Mouse (Mus musculus): Measurements from ENCODE around the gene Ppard. TPM values are rescaled to one million over a fixed set of nuclear protein-coding genes. Genes with fewer than 3 reads are reported as not detected.

Ppard gene
- polyA plus RNA-seq, 1 experiment from 2014 or later, result 3.6 TPM

DNA sequence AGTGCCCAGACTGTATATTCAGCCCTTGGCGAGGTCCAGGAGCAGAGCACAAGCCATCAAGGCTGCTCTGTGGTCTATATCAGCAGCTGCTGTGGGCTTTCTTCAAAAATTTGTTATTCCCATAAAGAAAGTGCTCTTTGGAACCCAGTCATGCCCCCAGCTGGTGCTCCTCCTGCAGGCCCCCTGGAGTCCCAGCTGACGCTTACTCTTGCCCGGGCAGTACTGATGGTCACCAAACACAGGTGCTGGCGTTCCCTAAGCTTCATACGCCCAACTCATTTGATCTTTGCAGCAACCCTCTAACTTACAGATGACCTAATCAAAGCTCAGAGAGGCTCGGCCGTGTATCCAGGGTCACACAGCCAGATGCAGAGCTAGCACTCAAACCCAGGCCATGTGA, 105.0 kb downstream of the Ppard start:
- H3K36me3 ChIP-seq, result peaks cover 73% of the 10 kb centered on the region
- no peak for ATAC-seq (ENCODE audit: insufficient number of reproducible peaks, low FRiP score, low TSS enrichment, low read depth)
- no peak overlapping the region for H3K9ac ChIP-seq
- no peaks in the 10 kb centered on the region for H3K9me3 ChIP-seq
- H3K4me3 ChIP-seq, result no peak overlapping the region
- H3K27me3 ChIP-seq, result no peaks in the 10 kb centered on the region
- 88% methylated on average over 7 of the region's 7 CpGs for WGBS
- H3K27ac ChIP-seq, result no peak overlapping the region
- H3K4me2 ChIP-seq, result no peak overlapping the region
- H3K4me1 ChIP-seq, result peaks cover 54% of the 10 kb centered on the region

DNA sequence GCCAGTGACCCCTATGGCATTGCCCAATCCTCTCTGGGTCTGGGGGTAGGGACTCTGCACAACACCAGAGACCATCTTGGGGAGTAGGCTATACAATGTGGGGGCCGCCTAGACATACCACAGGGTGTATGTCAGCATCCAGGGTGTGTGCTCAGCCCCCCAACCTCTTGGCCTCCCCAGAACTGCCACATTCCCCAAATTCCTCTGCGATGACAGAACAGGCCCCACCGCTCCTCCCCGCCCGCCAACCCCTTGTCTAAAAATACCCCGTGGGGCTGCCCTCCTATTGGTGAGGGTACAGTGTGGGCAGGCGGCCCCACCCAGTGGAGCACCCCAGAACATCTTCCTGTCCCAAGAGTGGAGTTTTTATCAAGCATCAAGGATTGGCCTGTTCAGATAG, 108.1 kb downstream of the Ppard start:
- Histone ChIP-seq H3K4me3 (peak overlapping the region; percentile 27; the same call in 1 of the 2 replicates), H3K4me2 (peak overlapping the region; percentile 51), H3K27me3 (no peaks in the 10 kb centered on the region), H3K36me3 (peaks cover 46% of the 10 kb centered on the region), H3K9ac (0 out of 2 replicates have a peak overlapping the region, but pooled peaks have one; percentile 15), H3K4me1 (peaks cover 65% of the 10 kb centered on the region), H3K9me3 (no peaks in the 10 kb centered on the region), H3K27ac (peak overlapping the region; percentile 81)
- WGBS, result 47% methylated on average over 7 of the region's 7 CpGs
- ATAC-seq (ENCODE audit: insufficient number of reproducible peaks, low FRiP score, low TSS enrichment, low read depth), result no peak

DNA sequence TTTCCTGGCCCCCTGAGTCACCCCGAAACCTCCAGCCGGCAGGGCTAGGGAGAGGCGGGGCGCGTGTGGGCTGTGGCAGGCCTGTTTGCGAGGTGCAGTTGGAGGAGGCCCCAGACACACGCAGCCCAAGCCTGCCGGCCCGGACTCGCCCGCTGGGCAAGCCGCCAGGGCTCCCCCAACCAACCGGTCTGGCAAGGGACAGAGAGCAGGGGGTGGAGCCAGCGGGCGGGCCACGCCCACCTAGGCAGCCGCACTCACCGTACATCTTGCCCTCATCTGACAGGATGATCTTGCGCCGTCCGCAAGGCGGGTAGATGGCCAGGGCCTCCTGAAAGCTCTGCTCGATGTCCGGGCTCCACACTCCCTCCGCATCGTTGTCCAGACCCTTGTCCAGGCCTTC, 108.6 kb downstream of the Ppard start:
- Histone ChIP-seq H3K36me3 (peaks cover 41% of the 10 kb centered on the region), H3K27ac (peak overlapping the region; percentile 81), H3K4me2 (peak overlapping the region; percentile 51), H3K27me3 (no peaks in the 10 kb centered on the region), H3K4me3 (peak overlapping the region; percentile 27), H3K9ac (0 out of 2 replicates have a peak overlapping the region, but pooled peaks have one; percentile 15), H3K9me3 (no peaks in the 10 kb centered on the region), H3K4me1 (peaks cover 70% of the 10 kb centered on the region)
- 5% methylated on average over 26 of the region's 26 CpGs for WGBS
- ATAC-seq (ENCODE audit: insufficient number of reproducible peaks, low FRiP score, low TSS enrichment, low read depth), result peak; percentile 73

DNA sequence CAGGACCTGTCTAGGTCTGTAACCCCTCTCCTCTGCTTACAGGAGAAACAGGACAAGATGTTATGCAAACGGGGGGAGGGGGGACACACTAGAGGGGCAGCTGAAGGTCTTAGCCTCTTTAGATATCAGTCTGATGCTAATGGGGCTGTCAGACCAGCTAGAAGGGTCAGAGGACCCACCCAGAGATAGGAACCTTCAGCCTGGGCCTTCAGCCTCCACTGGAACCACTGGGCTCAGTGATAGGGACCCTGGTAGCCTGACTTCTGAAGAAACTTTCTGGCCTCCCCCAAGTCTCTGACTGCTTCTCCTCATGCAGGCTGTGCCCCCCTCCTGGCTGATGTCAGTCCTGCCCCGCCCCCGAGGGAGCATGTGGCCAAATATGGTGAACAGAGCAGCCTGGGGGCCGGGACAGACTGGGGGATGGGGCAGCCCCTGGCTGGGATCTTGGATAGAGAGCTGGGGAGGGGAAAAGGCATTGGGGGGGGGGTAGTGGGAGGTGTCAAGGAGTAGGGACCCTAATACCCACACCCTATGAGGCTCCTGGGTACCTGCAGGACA, 111.6 kb downstream of the Ppard start:
- Histone ChIP-seq H3K4me3 (no peak overlapping the region), H3K36me3 (peaks cover 14% of the 10 kb centered on the region), H3K27me3 (no peaks in the 10 kb centered on the region), H3K9ac (no peak overlapping the region), H3K9me3 (no peaks in the 10 kb centered on the region), H3K4me1 (peaks cover 92% of the 10 kb centered on the region), H3K27ac (peak overlapping the region; percentile 81), H3K4me2 (no peak overlapping the region; the same call in 1 of the 2 replicates)
- no peak for ATAC-seq (ENCODE audit: insufficient number of reproducible peaks, low FRiP score, low TSS enrichment, low read depth)
- 18% methylated on average over 4 of the region's 4 CpGs for WGBS

DNA sequence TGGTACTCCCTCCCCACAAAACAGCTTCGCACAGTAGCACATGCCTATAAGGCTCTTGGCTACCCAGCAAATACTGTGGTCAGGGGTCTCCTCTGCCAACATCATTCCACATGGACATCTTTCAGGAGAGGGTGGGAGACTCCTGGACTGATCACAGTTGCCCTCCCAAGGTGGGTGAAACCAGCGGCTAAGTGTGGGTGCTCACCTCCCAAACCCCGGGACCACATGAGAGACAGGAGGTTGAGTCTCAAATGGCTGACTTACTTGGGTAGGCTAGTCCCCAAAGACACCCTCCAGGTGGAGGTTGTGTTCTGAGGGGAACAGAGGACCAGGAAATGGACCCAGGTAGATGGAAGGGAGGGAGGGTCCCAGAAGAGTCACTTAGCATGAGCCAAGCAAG, 112.2 kb downstream of the Ppard start:
- no peak for ATAC-seq (ENCODE audit: insufficient number of reproducible peaks, low FRiP score, low TSS enrichment, low read depth)
- WGBS, result 50% methylated on average over 3 of the region's 3 CpGs
- H3K4me3 ChIP-seq, result no peak overlapping the region
- no peak overlapping the region for H3K9ac ChIP-seq
- peak overlapping the region; percentile 81 for H3K27ac ChIP-seq
- H3K9me3 ChIP-seq, result no peaks in the 10 kb centered on the region
- peaks cover 8% of the 10 kb centered on the region for H3K36me3 ChIP-seq
- peak overlapping the region; percentile 43 for H3K4me2 ChIP-seq
- H3K4me1 ChIP-seq, result peaks cover 94% of the 10 kb centered on the region
- H3K27me3 ChIP-seq, result no peaks in the 10 kb centered on the region

DNA sequence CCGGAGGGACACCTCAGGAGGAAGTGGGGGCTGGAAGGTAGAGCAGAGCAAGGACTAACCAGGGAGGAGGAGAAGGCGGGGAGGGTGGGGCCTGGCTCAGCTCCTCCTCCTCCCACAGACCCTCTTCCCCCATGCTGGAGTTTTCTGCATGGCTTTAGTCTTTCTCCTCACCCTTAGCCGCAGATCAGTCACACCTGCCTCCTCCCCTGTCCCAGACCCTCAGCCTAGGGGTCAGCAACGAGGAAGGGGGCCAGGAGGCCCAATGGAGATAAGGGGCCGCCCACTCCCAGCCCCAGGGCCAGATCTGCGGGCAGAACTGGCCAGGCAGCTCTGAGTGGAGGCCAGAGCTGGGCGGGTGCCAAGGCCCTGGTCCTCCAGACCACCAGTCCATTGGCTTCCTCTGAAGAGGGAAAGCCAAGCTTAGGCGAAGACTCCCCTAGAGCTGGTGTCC, 112.8 kb downstream of the Ppard start:
- Histone ChIP-seq H3K27ac (peak overlapping the region; percentile 81), H3K36me3 (peaks cover 2% of the 10 kb centered on the region; the same call in 1 of the 2 replicates), H3K27me3 (no peaks in the 10 kb centered on the region), H3K4me3 (peak overlapping the region; percentile 12), H3K4me1 (peaks cover 90% of the 10 kb centered on the region), H3K9ac (no peak overlapping the region), H3K4me2 (peak overlapping the region; percentile 43), H3K9me3 (no peaks in the 10 kb centered on the region)
- ATAC-seq (ENCODE audit: insufficient number of reproducible peaks, low FRiP score, low TSS enrichment, low read depth), result no peak
- WGBS, result 12% methylated on average over 8 of the region's 8 CpGs

DNA sequence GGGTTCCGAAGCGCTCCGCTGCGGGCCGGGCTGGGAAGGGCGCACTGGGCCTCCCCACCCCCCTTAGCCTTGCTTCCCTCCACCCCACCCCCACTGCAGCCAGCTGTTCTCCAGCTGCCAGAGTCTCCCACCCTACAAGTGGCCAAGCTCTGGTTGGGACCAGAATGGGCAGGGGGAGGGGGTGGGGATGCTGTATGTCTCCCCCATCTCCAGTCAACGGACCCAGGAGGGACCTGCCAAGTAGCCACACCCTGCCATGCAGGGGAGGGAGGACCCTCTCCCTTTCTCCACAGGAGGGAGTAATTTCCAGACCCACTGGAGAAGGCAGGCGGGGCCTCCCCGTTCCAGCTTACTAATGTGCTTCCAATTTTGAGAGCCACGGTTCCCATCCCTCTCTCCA, 113.4 kb downstream of the Ppard start:
- Histone ChIP-seq H3K9me3 (no peaks in the 10 kb centered on the region), H3K4me3 (peak overlapping the region; percentile 12), H3K4me2 (peak overlapping the region; percentile 43), H3K27ac (peak overlapping the region; percentile 81), H3K27me3 (no peaks in the 10 kb centered on the region), H3K4me1 (peaks cover 84% of the 10 kb centered on the region), H3K9ac (0 out of 2 replicates have a peak overlapping the region, but pooled peaks have one; percentile 8), H3K36me3 (no peaks in the 10 kb centered on the region)
- under 1% methylated on average over 10 of the region's 10 CpGs for WGBS
- peak; percentile 9; the same call in 1 of the 2 replicates for ATAC-seq (ENCODE audit: insufficient number of reproducible peaks, low FRiP score, low TSS enrichment, low read depth)

DNA sequence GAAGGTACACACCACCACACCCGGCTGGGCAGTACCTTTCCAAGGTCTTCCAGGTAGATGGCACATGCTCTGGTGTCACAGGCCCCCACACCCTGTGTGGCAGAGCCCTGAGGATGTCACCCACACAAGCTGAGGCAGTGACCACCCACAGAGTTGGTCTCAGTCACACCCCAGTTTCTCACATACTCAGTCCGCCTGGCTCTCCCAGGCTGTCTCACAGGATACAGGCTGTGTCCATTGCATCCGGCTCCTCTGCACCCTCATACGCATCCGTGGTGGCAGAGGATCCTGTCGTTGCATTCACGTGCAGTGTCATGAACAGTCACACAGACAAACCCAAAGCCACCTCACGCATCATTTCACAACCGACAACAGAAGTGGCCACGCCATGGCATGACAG, 114.8 kb downstream of the Ppard start:
- ATAC-seq (ENCODE audit: insufficient number of reproducible peaks, low FRiP score, low TSS enrichment, low read depth), result no peak
- Histone ChIP-seq H3K4me2 (peak overlapping the region; percentile 67; the same call in 1 of the 2 replicates), H3K27ac (peak overlapping the region; percentile 60), H3K4me3 (no peak overlapping the region), H3K9me3 (no peaks in the 10 kb centered on the region), H3K9ac (no peak overlapping the region), H3K27me3 (no peaks in the 10 kb centered on the region), H3K4me1 (peaks cover 81% of the 10 kb centered on the region), H3K36me3 (no peaks in the 10 kb centered on the region)
- WGBS, result 75% methylated on average over 10 of the region's 10 CpGs

DNA sequence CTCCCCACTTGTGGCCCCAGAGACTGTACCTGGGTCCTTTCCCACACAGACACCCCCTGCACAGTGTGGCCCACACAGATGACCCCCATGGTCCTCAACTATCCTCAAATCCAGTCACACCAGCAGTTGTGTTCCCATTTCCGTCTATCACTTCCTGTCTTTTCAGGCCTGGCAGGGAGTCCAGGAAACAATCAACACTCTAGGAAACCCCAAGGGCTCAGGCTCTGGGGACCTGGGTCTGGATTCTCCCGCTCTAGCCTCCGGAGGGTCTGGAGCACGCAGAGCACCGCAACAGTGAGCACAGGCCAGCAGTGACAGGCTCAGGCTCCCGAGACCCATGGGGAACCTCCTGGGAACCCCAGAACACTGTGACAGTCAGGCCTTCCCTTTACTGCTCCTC, 115.7 kb downstream of the Ppard start:
- no peak for ATAC-seq (ENCODE audit: insufficient number of reproducible peaks, low FRiP score, low TSS enrichment, low read depth)
- no peaks in the 10 kb centered on the region for H3K27me3 ChIP-seq
- peak overlapping the region; percentile 67 for H3K4me2 ChIP-seq
- H3K4me3 ChIP-seq, result peak overlapping the region; percentile 88
- H3K9ac ChIP-seq, result peak overlapping the region; percentile 35
- H3K27ac ChIP-seq, result peak overlapping the region; percentile 99
- H3K9me3 ChIP-seq, result no peaks in the 10 kb centered on the region
- peaks cover 72% of the 10 kb centered on the region for H3K4me1 ChIP-seq
- 28% methylated on average over 6 of the region's 6 CpGs for WGBS
- no peaks in the 10 kb centered on the region for H3K36me3 ChIP-seq

DNA sequence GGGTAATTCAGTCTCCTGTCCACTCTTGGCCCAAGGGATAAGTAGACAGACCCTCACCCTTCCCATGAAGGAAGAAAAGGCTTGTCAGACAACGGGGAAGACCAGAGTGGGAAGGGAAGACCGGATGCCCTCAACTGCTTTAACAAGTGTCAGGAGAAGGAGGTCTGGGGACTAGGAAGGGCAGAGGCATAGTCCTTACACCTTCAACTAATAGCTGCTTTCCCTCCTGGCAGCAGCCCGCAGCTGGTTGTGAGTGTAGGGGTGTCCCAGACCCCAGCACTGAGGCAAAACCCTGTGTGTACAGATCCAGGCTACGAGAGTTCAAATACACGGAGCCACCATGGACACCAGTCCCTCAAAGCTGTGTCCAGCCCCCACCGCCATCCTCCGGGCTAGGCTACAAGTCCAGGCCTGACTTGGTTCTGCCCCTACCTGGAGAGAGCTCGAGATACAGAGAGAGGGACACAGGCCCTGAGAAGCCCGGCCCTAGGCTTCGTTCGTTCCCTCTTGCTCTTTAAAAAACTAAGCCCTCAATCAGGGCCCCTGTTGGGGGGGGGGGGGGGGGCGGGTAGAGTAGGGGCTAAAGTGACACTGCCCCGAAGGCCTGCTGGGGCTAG, 116.9 kb downstream of the Ppard start:
- H3K9me3 ChIP-seq, result no peaks in the 10 kb centered on the region
- 7% methylated on average over 11 of the region's 13 CpGs for WGBS
- peak overlapping the region; percentile 88 for H3K4me3 ChIP-seq
- H3K27ac ChIP-seq, result peak overlapping the region; percentile 99
- H3K27me3 ChIP-seq, result no peaks in the 10 kb centered on the region
- peaks cover 63% of the 10 kb centered on the region for H3K4me1 ChIP-seq
- ATAC-seq (ENCODE audit: insufficient number of reproducible peaks, low FRiP score, low TSS enrichment, low read depth), result no peak
- H3K36me3 ChIP-seq, result no peaks in the 10 kb centered on the region
- H3K4me2 ChIP-seq, result peak overlapping the region; percentile 67
- H3K9ac ChIP-seq, result peak overlapping the region; percentile 88

DNA sequence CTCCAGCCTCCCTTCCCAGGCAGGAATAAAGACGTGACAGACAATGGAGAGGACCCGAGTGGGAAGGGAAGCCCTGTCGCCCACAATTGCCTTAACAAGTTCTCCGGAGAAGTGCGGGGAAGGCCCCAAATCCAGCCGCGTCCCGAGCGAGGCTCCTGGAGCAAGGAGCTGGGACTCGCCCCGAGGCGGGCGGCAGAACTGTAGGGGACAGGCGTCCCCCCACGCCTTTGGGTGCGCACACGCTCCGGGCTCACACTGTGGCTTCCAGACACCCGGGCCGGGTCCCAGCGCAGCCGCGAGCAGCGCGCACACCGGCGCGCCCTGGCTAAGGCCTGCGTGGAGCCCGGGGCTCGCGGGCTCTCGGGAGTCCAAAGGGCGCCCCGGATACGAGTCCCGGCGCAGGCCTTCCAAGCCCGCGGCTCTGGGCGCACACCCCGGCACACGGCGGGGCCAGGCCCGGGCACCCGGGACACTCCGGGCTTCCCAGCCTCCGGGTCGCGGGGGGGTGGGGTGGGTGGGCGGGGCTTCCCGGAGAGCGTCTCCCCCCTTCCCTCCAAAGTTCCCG, 117.5 kb downstream of the Ppard start:
- Histone ChIP-seq H3K27ac (peak overlapping the region; percentile 99), H3K4me2 (peak overlapping the region; percentile 67), H3K9me3 (no peaks in the 10 kb centered on the region), H3K4me1 (peaks cover 57% of the 10 kb centered on the region), H3K9ac (peak overlapping the region; percentile 88), H3K36me3 (no peaks in the 10 kb centered on the region), H3K27me3 (no peaks in the 10 kb centered on the region), H3K4me3 (peak overlapping the region; percentile 88)
- WGBS, result under 1% methylated on average over 40 of the region's 54 CpGs
- ATAC-seq (ENCODE audit: insufficient number of reproducible peaks, low FRiP score, low TSS enrichment, low read depth), result no peak

Measured in limb, embryonic 15.5 days (tissue).